Comparison of ENCODE assay signal across 22 mouse cellular contexts in the genomic region with DNA sequence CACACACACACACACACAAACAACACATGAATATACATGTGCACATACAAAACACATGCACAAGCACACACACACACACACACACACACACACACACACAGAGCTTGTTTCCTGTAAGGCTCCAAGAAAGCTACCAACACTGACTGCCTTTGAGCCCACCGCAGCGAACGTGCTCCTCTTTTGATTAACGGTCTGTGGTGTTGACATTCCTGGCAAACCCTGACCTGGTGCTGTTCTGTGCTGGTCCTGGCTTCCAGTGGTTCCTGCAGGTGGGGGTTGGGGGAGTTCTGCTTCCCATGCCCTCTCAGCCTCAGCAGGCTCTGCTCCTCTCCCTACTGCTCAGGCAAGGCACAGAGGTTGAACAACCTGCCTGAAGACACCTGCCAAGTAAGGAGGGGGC. TPM values are rescaled to one million over a fixed set of nuclear protein-coding genes. Genes with fewer than 3 reads are reported as not detected.
DNase-seq lines count a peak whose midpoint lies in the region; ATAC-seq and TF ChIP-seq lines count a peak whose summit lies in the region.
"Had no signal": no experiment of that assay in that cellular context is flagged by ENCODE, and none has a peak within 500 bp of the region (broad histone marks: within the 10 kb centered on the region; RNA-seq: fewer than 3 reads in every experiment).

No protein-coding gene starts in this region.

- peaks cover 57% of the 10 kb centered on the region for H3K4me1 ChIP-seq in heart, embryonic 10.5 days
- H3K4me1 ChIP-seq in kidney, embryonic 16.5 days (ENCODE audit: insufficient read depth, low read length): peaks cover 35% of the 10 kb centered on the region
- H3K4me1 ChIP-seq in E14TG2a.4 (replicated peaks; ENCODE audit: low read depth, low read length): peaks cover 73% of the 10 kb centered on the region

- no peak overlapping the region for H3K4me2 ChIP-seq in kidney, embryonic 16.5 days (replicated peaks; ENCODE audit: low read depth, low read length)

- 25% methylated on average over 4 of the region's 4 CpGs for WGBS in heart, embryonic 10.5 days
- 12% methylated on average over 4 of the region's 4 CpGs for whole genome bisulfite sequencing in kidney, embryonic 16.5 days

- H3K9me3 ChIP-seq in heart, embryonic 10.5 days: no peaks in the 10 kb centered on the region
- no peaks in the 10 kb centered on the region for H3K9me3 ChIP-seq in kidney, embryonic 16.5 days (ENCODE audit: low read length)
- H3K9me3 ChIP-seq in E14TG2a.4 (ENCODE audit: low read length): no peaks in the 10 kb centered on the region

- no peak overlapping the region for H3K4me3 ChIP-seq in heart, embryonic 10.5 days
- H3K4me3 ChIP-seq in kidney, embryonic 16.5 days (ENCODE audit: low read length): no peak overlapping the region
- H3K4me3 ChIP-seq in E14TG2a.4 (replicated peaks; ENCODE audit: low read length): peak overlapping the region; percentile 61

- DNase-seq in heart, embryonic 10.5 days (ENCODE audit: low spot score): no peak
- DNase-seq in heart, adult 9 months (ENCODE audit: low spot score in 2 of 2): no peak
- no peak for DNase-seq in kidney, adult 18-20 months
- peak; percentile 43 for DNase-seq in ZHBTc4 (ENCODE audit: low read depth, low spot score)
- no peak for DNase-seq in right cerebral cortex, postnatal 10 days (ENCODE audit: low spot score in 2 of 2)
- no peak for DNase-seq in lung, postnatal 14 days
- DNase-seq: adrenal gland, postnatal 10 days; B cell, adult 2 months; cerebellum, adult 9-10 months; gastrocnemius, postnatal 36 days; heart, postnatal 10 days; lung, adult 18-20 months; right cerebral cortex, postnatal 14 days; spleen, adult 18-20 months; thymus, postnatal 4 days had no signal

- no peaks in the 10 kb centered on the region for H3K27me3 ChIP-seq in heart, embryonic 10.5 days (ENCODE audit: insufficient read depth, poor library complexity, severe bottlenecking)
- H3K27me3 ChIP-seq in kidney, embryonic 16.5 days (ENCODE audit: insufficient read depth, low read length): no peaks in the 10 kb centered on the region; the same call in 1 of the 2 replicates
- no peaks in the 10 kb centered on the region for H3K27me3 ChIP-seq in E14TG2a.4 (ENCODE audit: insufficient read depth, low read length)

- H3K36me3 ChIP-seq in heart, embryonic 10.5 days: no peaks in the 10 kb centered on the region
- no peaks in the 10 kb centered on the region for H3K36me3 ChIP-seq in kidney, embryonic 16.5 days (ENCODE audit: insufficient read depth, low read length)
- H3K36me3 ChIP-seq in E14TG2a.4 (ENCODE audit: insufficient read depth, low read length): peaks cover under 1% of the 10 kb centered on the region; the same call in 1 of the 2 replicates

- H3K9ac ChIP-seq in kidney, embryonic 16.5 days (replicated peaks; ENCODE audit: low read length): peak overlapping the region; percentile 35; the same call in 1 of the 2 replicates

- TF ChIP-seq CTCF in E14TG2a.4 (conservative IDR thresholded peaks at IDR 0.05; ENCODE audit: low read length): no peak

- peak overlapping the region; percentile 81; the same call in 1 of the 2 replicates for H3K27ac ChIP-seq in heart, embryonic 10.5 days
- H3K27ac ChIP-seq in kidney, embryonic 16.5 days (ENCODE audit: low read length): no peak overlapping the region

- ATAC-seq in kidney, embryonic 16.5 days (ENCODE audit: low FRiP score, low TSS enrichment): no peak
- ATAC-seq: activated CD4-positive, CD25-positive, alpha-beta regulatory T cell, adult 4 months had no signal

RNA-seq across cellular contexts. Expression of gene Apol7a, which starts 45.1 kb away (rescaled TPM):
- 0.34 TPM in 1 of 2 replicates, not detected in the other for polyA plus RNA-seq in heart, embryonic 10.5 days (2016; fragmentation: Nextera tagmentation; extraction: Ambion mirVana)
- polyA plus RNA-seq in kidney, embryonic 16.5 days (2015; fragmentation: Nextera tagmentation; extraction: Ambion mirVana): 0.19 TPM in 1 of 2 replicates, not detected in the other
- polyA plus RNA-seq: activated CD4-positive, CD25-positive, alpha-beta regulatory T cell, adult 4 months; forebrain, embryonic 11.5 days; kidney, embryonic 14.5 days; neural tube, embryonic 14.5 days had no signal

RNA-seq across cellular contexts. Expression of gene Rbfox2, which starts 47.0 kb away (rescaled TPM):
- polyA plus RNA-seq in heart, embryonic 10.5 days (2016; fragmentation: Nextera tagmentation; extraction: Ambion mirVana): 76.2 and 96.5 TPM in 2 replicates
- 49.1 and 50.2 TPM in 2 replicates for polyA plus RNA-seq in kidney, embryonic 16.5 days (2015; fragmentation: Nextera tagmentation; extraction: Ambion mirVana)

RNA-seq across cellular contexts. Expression of gene Apol9a, which starts 57.2 kb away (rescaled TPM):
- 0.57 TPM in 1 of 2 replicates, not detected in the other for polyA plus RNA-seq in heart, embryonic 10.5 days (2016; fragmentation: Nextera tagmentation; extraction: Ambion mirVana)
- polyA plus RNA-seq in kidney, embryonic 16.5 days (2015; fragmentation: Nextera tagmentation; extraction: Ambion mirVana): not detected in 2 replicates
- polyA plus RNA-seq: forebrain, embryonic 11.5 days; kidney, embryonic 14.5 days; stomach, embryonic 14.5 days had no signal
